Mouse (Mus musculus) kidney, postnatal 10 days (tissue): ENCODE data around the gene Was.
"Not testable (repeated sequence)": the region's sequence is repeated elsewhere in the genome, so short reads cannot be mapped to it uniquely, and the experiment has no call there.

Experiments
- DNase-seq: peaks from one replicate; pipeline ENCODE4 v3.0.0; 2021; ENCODE audit warnings: mixed read lengths

Was gene

GRCm38 (mm10) chrX:8073881-8074429 lies 16.3 kb downstream of the Was start:
- DNase-seq: peak; percentile 40

- no peak for DNase-seq
These were observed 21.1 kb downstream of the Was start for GRCm38 (mm10) chrX:8069166-8069565.

GRCm38 (mm10) chrX:8051044-8051781 lies 39.1 kb downstream of the Was start:
- not testable (repeated sequence) for DNase-seq

GRCm38 (mm10) chrX:8033009-8033408 lies 57.3 kb downstream of the Was start:
- no peak for DNase-seq
